Mouse (Mus musculus) liver, adult (tissue): ENCODE measurements at regions not wholly inside any gene's neighbourhood (a gene's known extent, or its start where the extent isn't known, plus 50 kb on each side); places are given as distances from the start of the nearest gene placed in this dataset.

ENCODE experiments used
- GATA4 ChIP-seq: IDR thresholded peaks from 2 replicates; pipeline ENCODE4 v1.6.1; 2014; ENCODE audit warnings: mild to moderate bottlenecking, low read length; ENCODE audit not compliant: insufficient replicate concordance

GRCm38 (mm10) chr12:25826451-25826850, 588.6 kb downstream of the Rnf144a start:
- TF ChIP-seq GATA4: no peak

GRCm38 (mm10) chr12:25816248-25816647, 598.8 kb downstream of the Rnf144a start:
- peak; percentile 87; the same call in 1 of the 2 replicates for TF ChIP-seq GATA4

- no peak for TF ChIP-seq GATA4
These were observed 620.0 kb downstream of the Rnf144a start for GRCm38 (mm10) chr12:25795092-25795491.

GRCm38 (mm10) chr12:25794571-25794970, 620.5 kb downstream of the Rnf144a start:
- TF ChIP-seq GATA4: no peak

GRCm38 (mm10) chr12:25792571-25793075, 622.4 kb downstream of the Rnf144a start:
- TF ChIP-seq GATA4: no peak

- TF ChIP-seq GATA4: no peak
These were observed 624.1 kb downstream of the Rnf144a start for GRCm38 (mm10) chr12:25790956-25791355.

- no peak for TF ChIP-seq GATA4
These were observed 629.1 kb downstream of the Rnf144a start for GRCm38 (mm10) chr12:25785646-25786606.

DNA sequence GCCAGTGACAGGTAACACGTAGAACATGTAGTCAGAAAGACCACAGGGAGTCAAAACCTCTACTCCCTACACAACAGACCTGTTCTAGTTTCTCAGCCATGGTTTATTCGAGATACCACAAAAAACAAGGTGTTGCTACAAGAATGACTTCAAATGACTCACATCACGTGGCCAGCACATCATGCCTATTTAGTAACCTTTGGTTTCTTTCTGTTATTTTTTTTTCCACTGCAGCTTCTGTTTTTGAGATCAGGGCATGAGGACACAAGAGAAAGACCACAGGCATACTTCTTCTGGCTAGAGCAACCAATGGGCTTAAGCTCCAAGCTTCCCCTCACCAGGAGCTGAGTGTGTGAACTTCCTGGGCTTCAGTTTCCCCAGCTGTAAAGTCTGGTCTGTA, 630.7 kb downstream of the Rnf144a start:
- no peak for TF ChIP-seq GATA4

- no peak for TF ChIP-seq GATA4
These were observed 631.9 kb downstream of the Rnf144a start for GRCm38 (mm10) chr12:25782972-25783717.

GRCm38 (mm10) chr12:25771856-25772255, 643.2 kb downstream of the Rnf144a start:
- no peak for TF ChIP-seq GATA4

DNA sequence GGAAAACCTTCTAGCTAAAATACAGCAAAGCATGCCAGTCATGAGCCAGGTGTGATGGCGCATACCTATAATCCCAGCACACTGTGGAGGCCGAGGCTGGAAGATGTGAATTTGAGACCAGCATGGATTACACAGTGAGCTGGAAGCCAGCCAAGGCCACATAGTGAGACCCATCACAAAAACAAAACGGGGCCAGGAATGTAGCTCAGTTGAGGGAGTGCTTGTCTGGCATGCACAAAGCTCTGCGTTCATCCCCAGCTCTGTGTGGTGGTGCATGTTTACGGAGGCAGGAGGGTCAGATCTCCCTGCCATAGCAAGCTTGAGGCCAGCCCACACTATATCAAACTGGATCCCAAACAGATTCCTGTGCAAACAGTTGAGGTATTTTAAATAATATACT, 646.4 kb downstream of the Rnf144a start:
- no peak for TF ChIP-seq GATA4

- TF ChIP-seq GATA4: no peak
These were observed 652.0 kb downstream of the Rnf144a start for GRCm38 (mm10) chr12:25763061-25763460.

GRCm38 (mm10) chr12:25757014-25757413, 658.0 kb downstream of the Rnf144a start:
- no peak for TF ChIP-seq GATA4

- no peak for TF ChIP-seq GATA4
These were observed 636.9 kb upstream of the Id2 start for GRCm38 (mm10) chr12:25733801-25734200.

DNA sequence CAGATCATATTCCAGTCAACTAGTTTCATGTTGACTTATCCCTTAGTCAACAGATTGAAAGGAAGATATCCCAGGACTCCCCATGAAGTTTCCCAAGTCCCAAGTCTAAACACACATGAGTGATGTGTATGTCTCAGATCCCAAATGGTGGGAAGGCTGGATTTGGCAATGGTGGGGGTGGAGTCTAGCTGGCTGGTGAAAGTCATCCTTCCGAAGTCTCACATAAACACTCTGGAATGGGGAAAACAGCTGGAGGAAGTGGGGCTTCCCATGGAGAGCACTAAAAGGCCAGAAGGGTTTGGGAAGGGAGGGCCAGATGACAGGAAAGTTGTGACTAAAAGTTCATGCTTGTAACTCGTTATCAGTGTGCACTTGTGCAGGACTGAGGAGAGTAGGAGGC, 628.8 kb upstream of the Id2 start:
- no peak for TF ChIP-seq GATA4

DNA sequence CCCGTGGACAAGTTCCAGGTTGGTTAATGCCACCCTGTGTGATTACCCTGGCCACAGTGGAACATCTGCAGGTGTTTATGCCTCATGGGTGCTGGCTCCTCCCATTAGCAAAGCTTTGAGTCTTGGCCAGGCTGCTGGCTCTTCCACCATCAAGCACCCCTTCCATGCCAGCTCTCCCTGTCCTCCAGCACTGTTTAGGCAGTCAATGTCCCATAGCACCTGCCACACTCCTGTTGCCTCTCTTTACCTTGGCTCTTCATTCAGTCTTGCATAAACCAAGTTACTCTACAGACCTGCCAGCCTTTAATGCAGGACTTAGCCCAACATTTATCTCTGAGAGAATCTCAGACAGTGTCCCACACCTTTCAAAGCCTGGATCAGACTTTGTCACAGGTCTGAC, 614.2 kb upstream of the Id2 start:
- TF ChIP-seq GATA4: no peak

- no peak for TF ChIP-seq GATA4
These were observed 606.1 kb upstream of the Id2 start for GRCm38 (mm10) chr12:25703023-25703400.
